Mouse (Mus musculus) heart, adult 18-20 months (tissue): ENCODE data around the gene Ets1. TPM values are rescaled to one million over a fixed set of nuclear protein-coding genes. Genes with fewer than 3 reads are reported as not detected.

ENCODE experiments used
- DNase-seq, 2 experiments: peaks; one replicate each; pipeline ENCODE4 v3.0.0; 2021 to 2022; ENCODE audit warnings: mixed read lengths in 1 of 2
- total RNA-seq, 2 experiments: library from RNA; stranded (reverse); gene quantifications; 2 replicates each; pipeline ENCODE4 v1.2.3; 2021

Gene Ets1
- total RNA-seq, 2 experiments from 2014 or later, result 35.3 to 36.9 TPM

GRCm38 (mm10) chr9:32694916-32695490 lies 59.0 kb downstream of the Ets1 start:
- DNase-seq, result no peak

DNA sequence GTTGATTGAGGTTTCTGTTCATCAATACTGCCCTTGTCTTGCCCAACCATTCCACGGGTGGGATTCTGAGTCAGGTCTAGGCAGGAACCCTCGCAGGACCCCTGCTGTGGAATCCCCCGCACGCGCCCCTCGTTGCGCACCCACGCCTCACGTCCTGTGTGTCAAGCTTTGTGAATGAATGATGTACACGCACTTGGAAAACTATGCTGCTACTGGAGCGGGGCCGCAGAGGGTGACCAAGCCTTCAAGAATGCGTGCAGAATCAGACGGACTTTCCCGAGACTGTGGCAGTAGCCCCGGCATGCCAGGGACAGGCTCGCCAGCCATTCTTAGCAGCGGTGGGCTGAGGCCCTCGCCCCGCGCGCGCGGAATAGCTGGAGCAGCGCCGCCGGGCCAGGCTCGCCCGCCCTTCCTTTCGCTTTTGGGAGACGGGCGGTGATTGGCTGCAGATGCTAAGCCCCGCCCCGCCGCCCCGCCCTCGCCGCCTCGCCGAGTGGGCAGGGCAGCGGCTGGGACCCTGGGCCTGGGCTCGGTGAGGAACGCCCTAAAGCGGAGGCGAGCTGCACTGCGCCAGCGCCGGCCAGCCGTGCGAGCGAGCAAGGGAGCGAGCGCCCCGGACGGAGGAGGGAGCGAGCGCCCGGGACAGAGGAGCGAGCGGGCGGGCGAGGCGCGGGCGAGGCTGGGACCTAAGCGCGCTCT lies 59.6 kb downstream of the Ets1 start:
- DNase-seq, result peak; percentile 98

- no peak for DNase-seq
These were observed 60.2 kb downstream of the Ets1 start for GRCm38 (mm10) chr9:32696259-32696658.

- DNase-seq, result peak; percentile 82 to 84
These were observed 60.7 kb downstream of the Ets1 start for GRCm38 (mm10) chr9:32696717-32697116.

DNA sequence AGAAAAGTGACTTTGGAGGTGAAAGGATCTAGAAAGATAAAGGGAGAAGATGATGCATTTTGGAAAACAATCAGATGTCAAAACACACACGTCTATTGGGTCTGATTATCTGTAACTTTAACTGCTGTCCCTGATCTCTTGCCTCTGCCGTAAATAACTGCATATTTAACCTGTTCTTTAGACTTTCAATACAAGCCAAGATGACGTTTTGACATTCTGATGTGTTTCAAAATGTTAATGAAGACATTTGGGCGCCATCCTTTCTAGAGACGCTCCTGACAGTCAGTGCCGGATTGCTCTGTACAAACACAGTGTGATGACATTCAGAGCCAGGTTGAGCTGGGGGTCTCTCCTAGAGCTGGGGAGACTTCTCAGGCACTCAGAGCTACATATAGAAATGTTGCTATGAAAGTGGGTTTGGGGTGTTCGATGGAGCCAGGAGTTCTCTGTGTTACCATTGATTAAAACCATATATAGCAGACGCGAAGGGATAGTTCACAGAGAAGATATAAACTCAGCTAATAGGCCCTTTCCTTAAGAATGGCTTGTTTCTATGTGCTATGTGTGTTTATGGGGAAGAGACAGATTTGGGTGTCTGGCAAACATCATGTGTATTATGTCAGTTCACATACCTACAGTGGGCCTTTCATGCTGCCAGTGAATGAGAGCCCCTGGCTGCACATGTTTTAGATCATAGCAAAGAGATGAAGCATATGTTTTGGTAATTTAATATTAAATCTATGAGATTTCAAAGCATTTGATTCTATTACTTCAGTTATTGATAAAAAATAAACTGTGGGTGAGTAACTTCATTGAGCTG lies 61.5 kb downstream of the Ets1 start:
- DNase-seq, result no peak

- no peak for DNase-seq
These were observed 62.7 kb downstream of the Ets1 start for GRCm38 (mm10) chr9:32698766-32699165.

- DNase-seq, result no peak
These were observed 63.4 kb downstream of the Ets1 start for GRCm38 (mm10) chr9:32699391-32699841.

GRCm38 (mm10) chr9:32700091-32700905 lies 64.3 kb downstream of the Ets1 start:
- DNase-seq, result no peak

- DNase-seq, result no peak
These were observed 65.3 kb downstream of the Ets1 start for GRCm38 (mm10) chr9:32701126-32701997.

DNA sequence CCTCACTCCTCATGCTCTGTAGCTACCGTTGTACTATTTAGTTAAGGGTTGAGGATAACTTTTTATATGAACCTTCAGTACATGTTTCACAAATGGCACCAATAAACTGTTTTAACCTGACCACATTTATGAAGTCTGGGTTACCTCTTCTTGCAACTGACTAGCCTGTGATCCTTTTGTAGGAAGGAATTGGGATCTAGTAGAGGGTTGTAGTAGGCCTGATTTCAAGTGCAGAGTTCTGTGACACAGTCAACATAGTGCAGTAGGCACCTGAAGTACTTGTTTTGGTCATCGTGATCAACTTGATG lies 65.9 kb downstream of the Ets1 start:
- DNase-seq, result no peak

DNA sequence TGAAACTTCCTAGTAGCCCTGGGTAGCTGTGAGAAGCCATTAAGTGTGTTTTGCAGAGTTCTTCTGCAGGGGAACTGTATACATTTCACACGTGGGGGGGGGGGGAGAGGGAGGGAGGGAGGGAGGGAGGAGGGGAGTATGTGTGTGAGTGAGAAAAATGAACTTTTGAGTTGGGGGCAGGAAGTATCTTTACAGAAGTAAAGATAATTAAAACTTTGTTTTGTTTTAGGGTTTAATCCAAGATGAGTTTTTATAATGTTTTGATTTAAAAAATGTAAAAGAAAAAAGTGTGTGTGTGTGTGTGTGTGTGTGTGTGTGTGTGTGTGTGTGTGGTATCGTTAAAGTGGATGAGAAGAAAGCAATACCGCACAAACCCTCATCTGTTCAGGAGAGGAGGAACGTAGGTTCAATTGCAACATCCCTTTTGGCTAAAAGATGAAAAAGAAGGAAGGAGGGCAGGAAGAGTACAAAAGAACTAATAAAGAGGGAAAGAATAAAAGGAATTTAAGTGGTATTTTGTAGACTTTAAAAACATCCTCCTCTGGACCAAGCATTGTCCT lies 66.9 kb downstream of the Ets1 start:
- no peak for DNase-seq

- DNase-seq, result no peak
These were observed 68.1 kb downstream of the Ets1 start for GRCm38 (mm10) chr9:32703976-32704745.

GRCm38 (mm10) chr9:32705827-32706478 lies 69.9 kb downstream of the Ets1 start:
- DNase-seq, result no peak

DNA sequence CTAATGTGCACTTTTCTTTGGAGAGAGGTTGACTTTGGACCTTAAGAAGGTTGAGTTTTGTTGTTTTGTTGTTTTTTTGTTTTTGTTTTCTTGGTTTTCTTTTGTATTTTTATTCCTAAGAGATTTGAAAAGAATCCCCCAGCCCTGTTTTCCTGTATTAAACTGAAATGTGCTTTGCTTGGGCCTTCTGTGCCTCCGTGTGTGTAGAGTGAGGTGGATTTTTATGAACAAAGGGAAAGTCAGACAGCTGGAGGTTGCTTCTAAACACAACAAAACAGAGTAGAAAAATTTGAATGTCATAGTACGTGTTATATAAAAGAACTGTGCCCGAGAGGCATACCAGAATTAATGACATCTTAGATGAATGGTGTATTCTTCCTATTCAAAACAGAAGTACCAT lies 71.4 kb downstream of the Ets1 start:
- no peak for DNase-seq

- DNase-seq, result no peak
These were observed 72.5 kb downstream of the Ets1 start for GRCm38 (mm10) chr9:32708491-32708890.

DNA sequence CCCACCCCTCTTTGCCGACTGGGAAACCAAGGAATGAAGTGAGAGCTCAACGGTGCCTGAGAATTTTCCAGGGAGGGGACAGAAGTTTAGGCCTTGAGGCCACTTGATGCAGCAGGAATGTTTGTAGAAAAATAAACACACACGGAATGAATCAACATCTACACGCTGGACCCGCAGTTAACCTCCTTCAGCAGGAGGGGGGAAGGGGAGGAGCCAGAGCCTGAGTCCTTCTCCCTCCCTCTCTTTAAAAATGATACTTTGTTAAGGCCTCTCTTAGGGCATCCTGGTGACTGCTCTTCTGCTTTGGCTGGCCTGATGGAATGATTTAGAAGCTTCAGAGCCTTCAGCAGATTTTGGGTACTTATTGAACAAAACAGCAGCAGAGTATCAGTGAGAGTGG lies 73.3 kb downstream of the Ets1 start:
- peak in 1 of 2 experiments; percentile 51 for DNase-seq

- DNase-seq, result no peak
These were observed 74.0 kb downstream of the Ets1 start for GRCm38 (mm10) chr9:32709764-32710734.

GRCm38 (mm10) chr9:32710987-32711652 lies 75.1 kb downstream of the Ets1 start:
- DNase-seq, result peak in 1 of 2 experiments; percentile 62
